Mouse (Mus musculus) midbrain, embryonic 15.5 days (tissue): ENCODE measurements around the gene Ndufb11. TPM values are rescaled to one million over a fixed set of nuclear protein-coding genes. Genes with fewer than 3 reads are reported as not detected.

Source experiments
- ATAC-seq: fragments of 200-750 bp; cut with Nextera tagmentation; replicated peaks from 2 replicates; pipeline ENCODE4 v1.8.0; 2017; ENCODE audit warnings: moderate TSS enrichment
- H3K27ac ChIP-seq: fragments of 300-500 bp; sonication (generic); 2 replicates; pipeline ENCODE4 v1.5.1; 2015; ENCODE audit warnings: mild to moderate bottlenecking, inconsistent platforms
- H3K27me3 ChIP-seq: fragments of 300-500 bp; sonication (generic); replicated peaks from 2 replicates; pipeline ENCODE4 v1.6.1; 2015; ENCODE audit warnings: inconsistent platforms
- H3K36me3 ChIP-seq: fragments of 300-500 bp; sonication (generic); replicated peaks from 2 replicates; pipeline ENCODE4 v1.6.1; 2015; ENCODE audit warnings: inconsistent platforms
- H3K4me1 ChIP-seq: fragments of 300-500 bp; sonication (generic); 2 replicates; pipeline ENCODE4 v1.6.1; 2015; ENCODE audit warnings: inconsistent platforms
- H3K4me2 ChIP-seq: fragments of 300-500 bp; sonication (generic); 2 replicates; pipeline ENCODE4 v1.6.1; 2015; ENCODE audit warnings: inconsistent platforms, mild to moderate bottlenecking, moderate library complexity
- H3K4me3 ChIP-seq: fragments of 300-500 bp; sonication (generic); 2 replicates; pipeline ENCODE4 v1.5.1; 2015; ENCODE audit warnings: mild to moderate bottlenecking, inconsistent platforms
- H3K9ac ChIP-seq: fragments of 300-500 bp; sonication (generic); 2 replicates; pipeline ENCODE4 v1.6.1; 2015; ENCODE audit warnings: mild to moderate bottlenecking, inconsistent platforms
- H3K9me3 ChIP-seq: fragments of 300-500 bp; sonication (generic); 2 replicates; pipeline ENCODE4 v1.6.1; 2016; ENCODE audit warnings: inconsistent platforms
- WGBS: fragments of 180-500 bp; shearing (Covaris S2); methylation state at CpG from one replicate; pipeline ENCODE4 v1.1.7; 2015; ENCODE audit warnings: mixed read lengths; 5-methylcytosine and 5-hydroxymethylcytosine counted together
- polyA plus RNA-seq: library from polyadenylated mRNA; unstranded; fragments of >200 nt; fragmentation: Nextera tagmentation; extraction: Ambion mirVana; gene quantifications from 2 replicates; pipeline ENCODE4 v1.2.1, GENCODE M21; 2015

Gene Ndufb11
- polyA plus RNA-seq: 182 and 192 TPM in 2 replicates

- 26% methylated on average over 48 of the region's 49 CpGs for WGBS
Observed at GRCm38 (mm10) chrX:20617176-20617902, at the start of gene Ndufb11, which contains the start of gene Rbm10. Gene Ndufb11, minus strand, starts transcription at chrX:20617619. Gene Rbm10, plus strand, starts transcription at chrX:20617503.

GRCm38 (mm10) chrX:20663444-20663790, 46.0 kb upstream of the Ndufb11 start:
- ATAC-seq: peak; percentile 11; the same call in 1 of the 2 replicates
- H3K9me3 ChIP-seq: no peaks in the 10 kb centered on the region
- H3K4me3 ChIP-seq: peak overlapping the region; percentile 61
- 21% methylated on average over 9 of the region's 9 CpGs for WGBS
- H3K27ac ChIP-seq: peak overlapping the region; percentile 91
- peak overlapping the region; percentile 53 for H3K4me2 ChIP-seq
- H3K4me1 ChIP-seq: peaks cover 36% of the 10 kb centered on the region
- H3K27me3 ChIP-seq: no peaks in the 10 kb centered on the region
- no peaks in the 10 kb centered on the region for H3K36me3 ChIP-seq
- H3K9ac ChIP-seq: peak overlapping the region; percentile 76

More at GRCm38 (mm10) chrX:20617176-20617902, at the start of gene Ndufb11, which contains the start of gene Rbm10:
- peaks cover 22% of the 10 kb centered on the region for H3K4me1 ChIP-seq
- peak within 1 kb of the TSS; percentile 57 for H3K4me3 ChIP-seq
- H3K9ac ChIP-seq: peak within 1 kb of the TSS; percentile 57
- peak within 1 kb of the TSS; percentile 51 for H3K4me2 ChIP-seq
- H3K9me3 ChIP-seq: no peaks in the 10 kb centered on the region
- H3K27ac ChIP-seq: peak within 1 kb of the TSS; percentile 91
- H3K36me3 ChIP-seq: no peaks in the 10 kb centered on the region
- no peaks in the 10 kb centered on the region for H3K27me3 ChIP-seq
- peak; percentile 98 for ATAC-seq

- WGBS: 22% methylated on average over 27 of the region's 28 CpGs
- Histone ChIP-seq H3K9me3 (no peaks in the 10 kb centered on the region), H3K36me3 (no peaks in the 10 kb centered on the region), H3K4me2 (peak overlapping the region; percentile 53), H3K27ac (peak overlapping the region; percentile 91), H3K4me1 (peaks cover 36% of the 10 kb centered on the region), H3K9ac (peak overlapping the region; percentile 76), H3K27me3 (no peaks in the 10 kb centered on the region), H3K4me3 (peak overlapping the region; percentile 61)
- ATAC-seq: peak; percentile 91
Observed at GRCm38 (mm10) chrX:20662716-20663443, 45.5 kb upstream of the Ndufb11 start.

GRCm38 (mm10) chrX:20662317-20662715, 44.9 kb upstream of the Ndufb11 start:
- 26% methylated on average over 5 of the region's 5 CpGs for WGBS
- H3K36me3 ChIP-seq: no peaks in the 10 kb centered on the region
- H3K4me3 ChIP-seq: peak overlapping the region; percentile 61
- H3K9me3 ChIP-seq: no peaks in the 10 kb centered on the region
- H3K4me2 ChIP-seq: peak overlapping the region; percentile 34
- no peaks in the 10 kb centered on the region for H3K27me3 ChIP-seq
- peak overlapping the region; percentile 91 for H3K27ac ChIP-seq
- H3K9ac ChIP-seq: 0 out of 2 replicates have a peak overlapping the region, but pooled peaks have one; percentile 17
- peaks cover 36% of the 10 kb centered on the region for H3K4me1 ChIP-seq
- ATAC-seq: peak; percentile 79

- Histone ChIP-seq H3K4me1 (peaks cover 5% of the 10 kb centered on the region; the same call in 1 of the 2 replicates), H3K4me2 (peak overlapping the region; percentile 65), H3K9ac (0 out of 2 replicates have a peak overlapping the region, but pooled peaks have one; percentile 9), H3K27me3 (no peaks in the 10 kb centered on the region), H3K4me3 (peak overlapping the region; percentile 49), H3K36me3 (no peaks in the 10 kb centered on the region), H3K27ac (no peak overlapping the region), H3K9me3 (no peaks in the 10 kb centered on the region)
- 17% methylated on average over 24 of the region's 24 CpGs for WGBS
- ATAC-seq: no peak
Observed at GRCm38 (mm10) chrX:20658891-20659406, 41.5 kb upstream of the Ndufb11 start.

- Histone ChIP-seq H3K9me3 (no peaks in the 10 kb centered on the region), H3K27me3 (no peaks in the 10 kb centered on the region), H3K4me2 (peak within 1 kb of the TSS; percentile 65), H3K4me3 (peak within 1 kb of the TSS; percentile 49), H3K27ac (peak within 1 kb of the TSS; percentile 53), H3K9ac (peak within 1 kb of the TSS; percentile 32), H3K36me3 (no peaks in the 10 kb centered on the region), H3K4me1 (peaks cover 5% of the 10 kb centered on the region; the same call in 1 of the 2 replicates)
- ATAC-seq: peak; percentile 82
- 21% methylated on average over 27 of the region's 27 CpGs for WGBS
Observed at GRCm38 (mm10) chrX:20658026-20658652, 40.7 kb upstream of the Ndufb11 start, which contains the start of gene Uba1. Gene Uba1, plus strand, starts transcription at chrX:20658326.

- H3K4me1 ChIP-seq: peaks cover 5% of the 10 kb centered on the region; the same call in 1 of the 2 replicates
- no peak overlapping the region; the same call in 1 of the 2 replicates for H3K9ac ChIP-seq
- peak overlapping the region; percentile 65 for H3K4me2 ChIP-seq
- no peaks in the 10 kb centered on the region for H3K36me3 ChIP-seq
- H3K27ac ChIP-seq: no peak overlapping the region
- no peaks in the 10 kb centered on the region for H3K9me3 ChIP-seq
- peak overlapping the region; percentile 49 for H3K4me3 ChIP-seq
- ATAC-seq: peak; percentile 13; the same call in 1 of the 2 replicates
- whole genome bisulfite sequencing: 34% methylated on average over 5 of the region's 5 CpGs
- no peaks in the 10 kb centered on the region for H3K27me3 ChIP-seq
Observed at GRCm38 (mm10) chrX:20657593-20657992, 40.2 kb upstream of the Ndufb11 start.

- 0 out of 2 replicates have a peak, but pooled peaks cover 2% of the 10 kb centered on the region for H3K36me3 ChIP-seq
- WGBS: 83% methylated on average over 5 of the region's 5 CpGs
Observed at GRCm38 (mm10) chrX:20644780-20645179, 27.4 kb upstream of the Ndufb11 start.

GRCm38 (mm10) chrX:20638141-20638540, 20.7 kb upstream of the Ndufb11 start:
- Histone ChIP-seq H3K27ac (no peak overlapping the region), H3K9me3 (no peaks in the 10 kb centered on the region), H3K27me3 (no peaks in the 10 kb centered on the region), H3K36me3 (no peaks in the 10 kb centered on the region), H3K4me2 (no peak overlapping the region), H3K4me1 (no peaks in the 10 kb centered on the region), H3K4me3 (no peak overlapping the region), H3K9ac (no peak overlapping the region)
- 100% methylated on average over 2 of the region's 2 CpGs for WGBS
- ATAC-seq: no peak

More at GRCm38 (mm10) chrX:20644780-20645179, 27.4 kb upstream of the Ndufb11 start:
- Histone ChIP-seq H3K4me2 (no peak overlapping the region), H3K27ac (no peak overlapping the region), H3K27me3 (no peaks in the 10 kb centered on the region), H3K9me3 (no peaks in the 10 kb centered on the region), H3K9ac (no peak overlapping the region), H3K4me1 (no peaks in the 10 kb centered on the region), H3K4me3 (no peak overlapping the region)
- no peak for ATAC-seq

GRCm38 (mm10) chrX:20617903-20618399, 532 bp upstream of the Ndufb11 start:
- peak; percentile 68 for ATAC-seq
- Histone ChIP-seq H3K4me3 (peak overlapping the region; percentile 57), H3K27ac (peak overlapping the region; percentile 91), H3K36me3 (no peaks in the 10 kb centered on the region), H3K4me2 (peak overlapping the region; percentile 51), H3K27me3 (no peaks in the 10 kb centered on the region), H3K9me3 (no peaks in the 10 kb centered on the region), H3K9ac (peak overlapping the region; percentile 57), H3K4me1 (peaks cover 22% of the 10 kb centered on the region)
- 19% methylated on average over 31 of the region's 31 CpGs for WGBS

- ATAC-seq: no peak
- 20% methylated on average over 17 of the region's 17 CpGs for WGBS
Observed at GRCm38 (mm10) chrX:20616861-20617175, 601 bp downstream of the Ndufb11 start.

More at GRCm38 (mm10) chrX:20616861-20617175, 601 bp downstream of the Ndufb11 start:
- H3K9me3 ChIP-seq: no peaks in the 10 kb centered on the region
- peak overlapping the region; percentile 51 for H3K4me2 ChIP-seq
- H3K4me3 ChIP-seq: peak overlapping the region; percentile 57
- peak overlapping the region; percentile 91 for H3K27ac ChIP-seq
- H3K9ac ChIP-seq: peak overlapping the region; percentile 38
- no peaks in the 10 kb centered on the region for H3K36me3 ChIP-seq
- H3K27me3 ChIP-seq: no peaks in the 10 kb centered on the region
- peaks cover 22% of the 10 kb centered on the region for H3K4me1 ChIP-seq
